Mouse (Mus musculus): ENCODE measurements at regions not wholly inside any gene's neighbourhood (a gene's known extent, or its start where the extent isn't known, plus 50 kb on each side); places are given as distances from the start of the nearest gene placed in this dataset.

DNA sequence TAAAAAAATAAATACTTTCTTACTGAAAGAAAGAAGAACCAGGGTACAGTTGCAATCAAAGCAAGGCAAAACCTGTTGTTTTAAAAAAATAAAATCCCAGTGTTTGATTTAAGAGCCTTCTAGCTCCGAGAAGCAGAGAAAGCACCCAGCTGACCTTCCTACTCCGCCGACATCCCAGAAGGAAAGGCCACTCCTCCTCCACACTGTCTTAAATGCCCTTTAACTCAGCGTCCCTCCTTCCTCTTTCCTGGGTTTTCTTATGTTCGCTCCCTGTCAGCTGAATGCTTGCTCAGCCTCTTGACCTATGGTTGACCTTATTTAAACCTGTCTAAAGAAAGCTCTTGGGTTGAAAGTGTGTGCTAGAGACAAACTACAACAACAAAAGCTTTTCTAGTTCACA lies 79.1 kb downstream of the Sptssa start:
- no peak for TF ChIP-seq CTCF (IDR thresholded peaks at IDR 0.05)
- no peak for TF ChIP-seq EP300 (IDR thresholded peaks at IDR 0.05; ENCODE audit: insufficient read depth, low read depth, low read length)
- TF ChIP-seq POLR2A (IDR thresholded peaks at IDR 0.05; ENCODE audit: insufficient read depth, low read depth, low read length) = no peak
